Mouse (Mus musculus): Measurements from ENCODE around the gene Plb1.

GRCm38 (mm10) chr5:32314731-32315130, 82.2 kb downstream of the Plb1 start:
- TF ChIP-seq POLR2A (IDR thresholded peaks at IDR 0.05; ENCODE audit: control insufficient read depth, low read depth, low read length) (no peak), CTCF (IDR thresholded peaks at IDR 0.05; ENCODE audit: control insufficient read depth, insufficient read depth, insufficient replicate concordance, low read depth, low read length) (no peak)
